Mouse (Mus musculus): ENCODE data around the gene Lix1l.

GRCm38 (mm10) chr3:96634015-96634414, 33.1 kb downstream of the Lix1l start:
- TF ChIP-seq POLR2A (IDR thresholded peaks at IDR 0.05; ENCODE audit: insufficient read length, low read depth), result no peak
- TF ChIP-seq POLR2AphosphoS2 (IDR thresholded peaks at IDR 0.05; ENCODE audit: insufficient read length, low read depth), result no peak
- no peak for TF ChIP-seq USF1 (IDR thresholded peaks at IDR 0.05; ENCODE audit: low read depth)
- no peak for TF ChIP-seq REST (IDR thresholded peaks at IDR 0.05; ENCODE audit: insufficient read depth, insufficient read length)
- TF ChIP-seq MAX (IDR thresholded peaks at IDR 0.05; ENCODE audit: low read depth), result no peak
- no peak for TF ChIP-seq E2F4 (IDR thresholded peaks at IDR 0.05; ENCODE audit: insufficient read depth)

Measured in myocyte (in vitro differentiated cells).